Mouse (Mus musculus) heart, embryonic 13.5 days (tissue): ENCODE results near the gene BC035947. TPM values are rescaled to one million over a fixed set of nuclear protein-coding genes. Genes with fewer than 3 reads are reported as not detected.
A peak's percentile ranks its signal among the peaks of the same experiment; 100 is the strongest.
"Not testable (repeated sequence)": the region's sequence is repeated elsewhere in the genome, so short reads cannot be mapped to it uniquely, and the experiment has no call there.

ENCODE experiments used
- ATAC-seq: fragments of 200-750 bp; cut with Nextera tagmentation; 2 replicates; pipeline ENCODE4 v1.8.0; 2017; ENCODE audit warnings: moderate TSS enrichment; ENCODE audit not compliant: insufficient number of reproducible peaks, low FRiP score, low TSS enrichment; ENCODE audit errors: extremely low read depth
- H3K27ac ChIP-seq: fragments of 300-500 bp; sonication (generic); replicated peaks from 2 replicates; pipeline ENCODE4 v1.5.1; 2015; ENCODE audit warnings: moderate library complexity, mild to moderate bottlenecking, inconsistent platforms
- H3K27me3 ChIP-seq: fragments of 300-500 bp; sonication (generic); replicated peaks from 2 replicates; pipeline ENCODE4 v1.6.1; 2015; ENCODE audit warnings: mild to moderate bottlenecking, inconsistent platforms
- H3K36me3 ChIP-seq: fragments of 300-500 bp; sonication (generic); 2 replicates; pipeline ENCODE4 v1.6.1; 2015; ENCODE audit warnings: mild to moderate bottlenecking, inconsistent platforms
- H3K4me1 ChIP-seq: fragments of 300-500 bp; sonication (generic); 2 replicates; pipeline ENCODE4 v1.6.1; 2015; ENCODE audit warnings: inconsistent platforms
- H3K4me2 ChIP-seq: fragments of 300-500 bp; sonication (generic); 2 replicates; pipeline ENCODE4 v1.6.1; 2015; ENCODE audit warnings: inconsistent platforms, mild to moderate bottlenecking, moderate library complexity
- H3K4me3 ChIP-seq: fragments of 300-500 bp; sonication (generic); 2 replicates; pipeline ENCODE4 v1.5.1; 2015; ENCODE audit warnings: moderate library complexity, mild to moderate bottlenecking, inconsistent platforms
- H3K9ac ChIP-seq: fragments of 300-500 bp; sonication (generic); 2 replicates; pipeline ENCODE4 v1.6.1; 2015; ENCODE audit warnings: inconsistent platforms, mild to moderate bottlenecking, moderate library complexity
- H3K9me3 ChIP-seq: fragments of 300-500 bp; sonication (generic); 2 replicates; pipeline ENCODE4 v1.6.1; 2016; ENCODE audit warnings: inconsistent platforms
- WGBS: fragments of 180-500 bp; shearing (Covaris S2); methylation state at CpG from one replicate; pipeline ENCODE4 v1.1.7; 2015; ENCODE audit warnings: mixed read lengths; 5-methylcytosine and 5-hydroxymethylcytosine counted together
- polyA plus RNA-seq: library from polyadenylated mRNA; unstranded; fragments of >200 nt; fragmentation: Nextera tagmentation; extraction: Ambion mirVana; gene quantifications from 2 replicates; pipeline ENCODE4 v1.2.1, GENCODE M21; 2015

The BC035947 gene
- 0.07 TPM in 1 of 2 replicates, not detected in the other for polyA plus RNA-seq

DNA sequence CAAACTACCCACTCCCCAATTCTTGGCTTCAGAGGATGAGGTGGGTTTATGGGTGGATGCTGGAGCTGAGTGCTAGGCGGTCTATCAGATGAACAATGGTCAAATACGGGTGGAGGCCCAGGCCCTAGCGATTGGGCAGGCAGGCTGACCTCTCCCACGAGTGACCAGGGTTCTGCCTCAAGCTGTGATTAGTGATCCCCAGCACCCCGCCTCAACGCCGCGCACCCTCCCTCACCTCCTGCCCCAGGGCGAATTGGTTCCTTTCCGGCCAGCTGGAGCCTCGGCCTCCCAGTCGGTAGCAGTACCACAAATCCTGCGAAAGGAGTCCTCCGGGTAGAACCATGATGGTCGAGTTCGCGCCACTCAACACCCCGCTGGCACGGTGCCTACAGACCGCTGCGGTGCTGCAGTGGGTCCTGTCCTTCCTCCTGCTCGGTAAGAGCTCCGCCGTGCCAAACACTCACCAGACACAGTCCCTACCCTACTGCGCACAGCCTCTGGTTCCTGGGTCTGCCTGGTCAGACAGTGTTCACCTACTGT, at the start of gene BC035947:
Gene BC035947 (minus strand): TSS at position 538 of the 540 bp plus-strand sequence.
- ATAC-seq, result no peak

DNA sequence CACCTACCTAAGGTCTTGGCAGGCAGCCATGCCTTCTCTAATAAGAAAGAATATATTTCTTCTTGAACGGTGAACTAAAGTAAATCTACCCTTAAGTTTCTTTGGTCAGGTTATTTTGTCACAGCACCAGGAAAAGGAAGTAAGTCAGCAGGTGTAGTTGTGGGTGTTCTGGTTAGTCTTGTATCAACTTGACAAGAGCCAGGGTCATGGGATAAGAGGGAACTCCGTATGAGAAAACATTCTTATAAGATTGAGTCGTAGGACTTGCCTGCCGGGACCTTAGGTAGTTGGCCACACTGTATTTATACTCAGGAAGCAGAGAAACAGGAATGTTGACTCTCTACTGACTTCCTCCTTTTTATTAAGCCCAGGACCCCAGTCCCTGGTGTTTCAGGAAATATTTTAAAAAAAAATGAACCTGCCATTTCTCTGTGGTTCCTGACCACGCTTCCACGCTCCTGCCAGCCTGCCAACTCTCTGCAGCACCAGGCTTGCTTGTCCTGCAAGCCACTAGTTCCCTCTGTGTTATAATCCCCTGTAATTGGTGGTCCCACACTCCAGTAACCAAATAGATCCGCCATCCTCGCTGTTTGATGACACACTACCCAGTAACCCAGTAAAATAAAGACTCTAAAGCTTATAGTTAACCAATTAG, 42.2 kb upstream of the BC035947 start:
- Histone ChIP-seq H3K4me1 (0 out of 2 replicates have a peak, but pooled peaks cover 5% of the 10 kb centered on the region), H3K9ac (no peak overlapping the region)
- 51% methylated on average over 8 of the region's 8 CpGs for WGBS

More for the DNA sequence above, at the start of gene BC035947:
- Histone ChIP-seq H3K36me3 (no peaks in the 10 kb centered on the region), H3K4me2 (peak within 1 kb of the TSS; percentile 74), H3K9ac (peak within 1 kb of the TSS; percentile 67), H3K27me3 (peaks cover 15% of the 10 kb centered on the region), H3K9me3 (no peaks in the 10 kb centered on the region), H3K27ac (no peak within 1 kb of the TSS), H3K4me3 (peak within 1 kb of the TSS; percentile 48), H3K4me1 (peaks cover 5% of the 10 kb centered on the region; the same call in 1 of the 2 replicates)
- WGBS, result 2% methylated on average over 25 of the region's 25 CpGs

DNA sequence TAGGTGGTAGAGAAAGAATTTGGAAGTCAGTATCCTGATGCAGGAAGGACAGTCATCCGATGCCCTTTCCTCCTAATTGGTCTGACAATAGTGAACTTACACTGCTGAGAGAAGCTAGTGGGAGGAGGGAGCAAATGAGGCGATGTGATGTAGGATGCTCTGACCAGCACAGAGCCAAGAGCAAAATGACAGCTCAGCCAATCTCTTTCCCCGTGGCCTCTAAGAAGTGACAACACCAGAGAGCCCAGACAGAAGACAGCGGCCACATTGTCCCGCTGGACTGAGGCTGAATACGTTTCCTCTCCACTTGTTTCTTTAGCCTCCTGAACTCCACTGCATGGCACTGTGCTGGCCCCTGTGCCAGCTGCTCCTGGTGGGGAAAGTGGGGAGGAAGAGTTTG, 37.0 kb upstream of the BC035947 start:
- H3K4me3 ChIP-seq, result no peak overlapping the region
- H3K27ac ChIP-seq, result no peak overlapping the region
- H3K36me3 ChIP-seq, result no peaks in the 10 kb centered on the region
- no peak overlapping the region for H3K9ac ChIP-seq
- H3K9me3 ChIP-seq, result no peaks in the 10 kb centered on the region
- H3K4me2 ChIP-seq, result no peak overlapping the region
- 0 out of 2 replicates have a peak, but pooled peaks cover 10% of the 10 kb centered on the region for H3K4me1 ChIP-seq
- no peak for ATAC-seq
- no peaks in the 10 kb centered on the region for H3K27me3 ChIP-seq
- 24% methylated on average over 6 of the region's 6 CpGs for WGBS

More for the DNA sequence above, 42.2 kb upstream of the BC035947 start:
- no peak overlapping the region; the same call in 1 of the 2 replicates for H3K27ac ChIP-seq
- no peak overlapping the region for H3K4me2 ChIP-seq
- ATAC-seq, result no peak
- peaks cover 9% of the 10 kb centered on the region; the same call in 1 of the 2 replicates for H3K9me3 ChIP-seq
- H3K36me3 ChIP-seq, result no peaks in the 10 kb centered on the region
- no peak overlapping the region for H3K4me3 ChIP-seq
- no peaks in the 10 kb centered on the region for H3K27me3 ChIP-seq

DNA sequence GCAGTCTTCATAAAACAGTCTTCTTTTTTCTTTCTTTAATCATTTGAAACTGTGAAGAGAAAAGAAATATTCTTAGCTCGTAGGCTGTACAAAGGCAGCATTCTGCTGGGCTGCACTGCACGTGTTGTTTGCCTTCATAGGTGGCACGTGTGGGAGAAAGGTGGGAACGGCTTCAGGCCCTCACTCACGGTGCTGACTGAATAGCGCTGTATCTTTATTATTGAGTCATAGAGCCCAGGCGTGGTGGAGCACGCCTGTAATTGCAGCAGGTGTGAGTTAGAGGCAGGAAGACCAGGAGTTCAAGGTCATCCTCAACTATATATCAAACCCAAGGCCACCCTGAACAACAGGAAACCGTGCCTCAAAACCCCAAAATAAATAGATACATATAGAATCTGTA, 34.3 kb upstream of the BC035947 start:
- H3K9me3 ChIP-seq, result no peaks in the 10 kb centered on the region
- H3K36me3 ChIP-seq, result no peaks in the 10 kb centered on the region
- no peak overlapping the region for H3K9ac ChIP-seq
- no peak overlapping the region for H3K27ac ChIP-seq
- H3K27me3 ChIP-seq, result no peaks in the 10 kb centered on the region
- WGBS, result 81% methylated on average over 9 of the region's 9 CpGs
- no peak for ATAC-seq
- no peak overlapping the region for H3K4me2 ChIP-seq
- H3K4me3 ChIP-seq, result no peak overlapping the region
- 0 out of 2 replicates have a peak, but pooled peaks cover 10% of the 10 kb centered on the region for H3K4me1 ChIP-seq

DNA sequence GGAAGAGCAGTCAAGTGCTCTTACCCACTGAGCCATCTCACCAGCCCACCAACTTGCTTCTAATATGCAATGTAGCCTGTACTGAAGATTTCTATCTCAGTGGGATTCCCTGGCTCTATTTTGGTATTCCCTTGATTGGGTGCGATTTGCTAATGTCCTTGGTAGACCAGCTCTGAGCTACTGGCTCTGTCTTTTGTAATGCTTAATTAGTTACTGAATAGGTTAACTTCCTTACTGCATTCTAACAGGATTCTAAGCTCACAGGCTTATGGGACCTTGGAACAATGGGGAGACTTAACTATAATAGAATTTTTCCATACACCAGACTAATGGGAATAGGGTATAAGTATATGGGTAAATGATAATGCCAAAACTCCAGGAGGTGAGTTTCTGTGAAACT, 31.7 kb upstream of the BC035947 start:
- H3K9ac ChIP-seq, H3K4me3 ChIP-seq, H3K4me2 ChIP-seq, H3K4me1 ChIP-seq, ATAC-seq, H3K27me3 ChIP-seq, H3K36me3 ChIP-seq, H3K27ac ChIP-seq, H3K9me3 ChIP-seq: not testable (repeated sequence)
- 79% methylated on average over 1 of the region's 1 CpGs for WGBS

DNA sequence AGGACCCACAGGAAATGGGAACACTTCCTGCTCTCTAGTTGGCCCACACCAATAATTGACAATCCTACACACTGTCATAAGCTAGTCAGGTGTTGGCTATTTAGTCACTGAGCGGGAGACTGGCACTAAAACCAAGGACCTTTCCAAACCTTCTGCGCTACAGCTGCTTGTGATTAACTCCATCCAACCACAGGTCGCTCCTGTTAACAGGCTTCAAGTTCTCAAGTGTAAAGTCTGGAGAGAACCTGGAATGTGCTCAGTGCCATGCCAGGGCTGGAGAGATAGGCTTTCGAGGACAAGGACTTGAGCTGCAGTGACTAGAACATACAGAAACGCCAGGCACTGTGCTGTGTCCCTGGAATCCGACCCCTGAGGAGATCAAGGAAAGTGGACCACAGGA, 27.2 kb upstream of the BC035947 start:
- Histone ChIP-seq H3K9me3 (no peaks in the 10 kb centered on the region), H3K27ac (0 out of 2 replicates have a peak overlapping the region, but pooled peaks have one; percentile 2), H3K4me3 (no peak overlapping the region), H3K4me1 (peaks cover 17% of the 10 kb centered on the region), H3K36me3 (no peaks in the 10 kb centered on the region), H3K9ac (no peak overlapping the region), H3K27me3 (0 out of 2 replicates have a peak, but pooled peaks cover 3% of the 10 kb centered on the region), H3K4me2 (no peak overlapping the region)
- WGBS, result 42% methylated on average over 6 of the region's 6 CpGs
- no peak for ATAC-seq

DNA sequence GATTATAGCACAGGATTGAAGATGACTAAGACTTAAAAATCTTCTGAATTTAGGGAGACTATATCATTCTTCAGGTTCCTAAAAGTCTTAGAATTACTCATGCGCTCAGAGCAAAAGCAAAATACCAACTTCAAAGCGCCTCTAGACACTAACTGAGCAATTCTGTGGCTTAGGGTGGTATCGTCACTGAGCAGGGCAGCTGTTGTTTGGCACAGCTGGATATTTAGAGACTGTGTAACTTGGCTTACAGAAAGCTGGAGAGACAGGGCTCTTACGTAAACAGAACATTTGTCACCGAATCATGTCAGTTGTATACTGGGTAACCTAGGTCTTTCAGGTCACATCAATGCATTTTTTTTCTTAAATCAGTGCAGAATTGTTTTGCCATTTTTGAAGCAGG, 26.4 kb upstream of the BC035947 start:
- Histone ChIP-seq H3K4me1 (peaks cover 17% of the 10 kb centered on the region), H3K36me3 (no peaks in the 10 kb centered on the region), H3K9ac (no peak overlapping the region), H3K4me3 (no peak overlapping the region), H3K4me2 (no peak overlapping the region), H3K9me3 (no peaks in the 10 kb centered on the region), H3K27ac (no peak overlapping the region), H3K27me3 (0 out of 2 replicates have a peak, but pooled peaks cover 3% of the 10 kb centered on the region)
- ATAC-seq, result no peak
- 79% methylated on average over 5 of the region's 5 CpGs for WGBS

DNA sequence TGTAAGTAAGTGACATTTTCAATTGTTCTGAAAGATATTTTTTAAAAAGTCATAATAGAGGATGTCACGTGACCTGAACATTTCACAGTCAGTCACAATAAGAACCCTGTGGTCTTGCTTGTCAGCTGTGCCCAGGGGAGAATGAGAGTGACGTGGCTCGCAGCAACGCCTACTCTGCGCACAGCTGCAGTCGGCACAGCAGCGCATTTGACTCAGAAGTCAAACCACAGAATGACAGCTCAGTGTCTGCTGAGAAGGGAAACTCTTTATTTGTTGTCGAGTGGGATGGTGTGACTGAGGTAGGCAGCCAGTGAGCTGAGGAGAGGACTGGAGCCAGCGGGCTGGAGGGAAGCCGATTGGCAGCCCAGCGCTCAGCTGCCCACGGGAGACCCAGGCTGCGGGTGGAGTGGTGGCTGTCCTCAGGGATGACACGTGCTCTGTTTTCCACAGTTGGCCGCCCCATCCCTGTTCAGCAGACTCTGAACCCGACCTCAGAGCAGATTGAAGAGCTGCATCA, 25.6 kb upstream of the BC035947 start:
- Histone ChIP-seq H3K9me3 (no peaks in the 10 kb centered on the region), H3K27ac (0 out of 2 replicates have a peak overlapping the region, but pooled peaks have one; percentile 21), H3K4me2 (peak overlapping the region; percentile 72), H3K9ac (peak overlapping the region; percentile 73), H3K4me3 (peak overlapping the region; percentile 46), H3K4me1 (peaks cover 17% of the 10 kb centered on the region), H3K36me3 (no peaks in the 10 kb centered on the region), H3K27me3 (0 out of 2 replicates have a peak, but pooled peaks cover 3% of the 10 kb centered on the region)
- 23% methylated on average over 16 of the region's 16 CpGs for WGBS
- ATAC-seq, result no peak

DNA sequence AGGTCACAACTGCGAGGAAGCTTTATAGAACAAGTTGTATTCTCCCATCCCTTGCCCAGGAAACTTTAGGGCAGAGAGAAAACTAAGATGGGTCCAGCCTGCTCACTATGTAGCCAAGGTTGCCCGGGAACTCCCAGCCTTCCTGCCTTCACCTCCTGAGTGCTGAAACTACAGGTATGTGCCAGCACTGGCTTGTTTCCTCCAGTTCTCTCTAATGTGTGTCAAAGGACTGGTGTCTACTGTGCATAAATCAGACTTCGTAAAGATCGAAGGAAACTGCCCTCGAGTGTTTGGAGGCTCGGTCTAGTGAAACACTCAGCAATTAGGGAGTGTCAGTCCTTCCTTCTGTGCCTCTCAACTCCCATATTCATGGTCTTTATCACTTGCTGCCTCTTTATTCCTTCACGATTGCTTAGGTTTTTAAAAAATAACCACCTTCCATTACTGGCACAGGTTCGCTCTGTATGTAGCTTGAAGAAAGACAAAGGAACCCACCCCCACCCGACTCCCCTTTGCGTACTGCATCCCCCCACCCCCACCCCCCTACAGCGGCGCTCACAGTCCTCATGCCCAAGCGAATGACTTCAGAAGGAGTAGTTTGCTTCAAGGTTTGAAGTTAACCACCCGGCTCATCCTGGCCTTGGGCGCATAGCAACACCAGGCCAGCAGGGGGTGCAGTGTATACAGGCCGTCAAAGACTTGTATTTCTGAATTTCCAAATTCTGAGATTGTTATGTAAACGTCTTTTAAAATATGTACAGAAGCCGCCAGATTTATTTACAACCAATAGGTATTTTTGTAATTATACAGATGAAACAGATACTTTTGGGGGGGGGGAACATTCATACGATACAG, 24.6 kb upstream of the BC035947 start:
- ATAC-seq, result no peak
- peak overlapping the region; percentile 46 for H3K4me3 ChIP-seq
- H3K27ac ChIP-seq, result no peak overlapping the region
- H3K4me1 ChIP-seq, result peaks cover 17% of the 10 kb centered on the region
- H3K9me3 ChIP-seq, result no peaks in the 10 kb centered on the region
- H3K4me2 ChIP-seq, result peak overlapping the region; percentile 72
- 33% methylated on average over 19 of the region's 19 CpGs for WGBS
- no peaks in the 10 kb centered on the region for H3K36me3 ChIP-seq
- H3K9ac ChIP-seq, result no peak overlapping the region
- 0 out of 2 replicates have a peak, but pooled peaks cover 3% of the 10 kb centered on the region for H3K27me3 ChIP-seq

DNA sequence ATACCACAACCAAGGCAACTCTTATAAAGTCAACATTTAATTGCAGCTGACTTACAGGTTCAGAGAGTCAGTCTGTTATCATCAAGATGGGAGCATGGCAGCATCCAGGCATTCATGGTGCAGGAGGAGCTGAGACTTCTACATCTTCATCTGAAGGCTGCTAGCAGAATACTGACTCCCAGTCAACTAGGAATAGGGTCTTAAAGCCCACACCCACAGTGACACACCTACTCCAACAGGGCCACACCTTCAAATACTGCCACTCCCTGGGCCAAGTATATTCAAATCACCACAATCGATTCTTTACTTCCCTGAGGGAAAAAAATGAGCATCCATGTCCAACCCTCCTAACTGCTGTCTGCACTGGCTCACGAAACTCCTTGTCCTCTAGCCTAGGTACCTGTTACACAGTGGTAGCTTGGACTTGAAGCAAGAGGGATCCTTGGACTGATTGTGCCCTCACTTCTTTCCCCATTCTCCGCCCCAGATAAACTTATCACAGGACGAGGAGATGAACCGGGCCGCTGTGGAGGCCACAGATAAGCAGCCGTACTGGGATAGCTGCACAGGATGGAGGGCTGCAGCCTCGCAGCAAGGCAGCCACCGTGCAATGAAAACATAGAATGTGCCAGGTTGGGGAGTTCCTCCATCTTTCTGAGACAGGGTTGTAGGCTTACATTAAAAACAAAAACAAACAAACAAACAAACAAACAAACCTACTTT, 22.6 kb upstream of the BC035947 start:
- H3K36me3 ChIP-seq, result no peaks in the 10 kb centered on the region
- H3K4me1 ChIP-seq, result peaks cover 17% of the 10 kb centered on the region
- H3K9ac ChIP-seq, result no peak overlapping the region
- H3K27me3 ChIP-seq, result 0 out of 2 replicates have a peak, but pooled peaks cover 3% of the 10 kb centered on the region
- no peak overlapping the region for H3K27ac ChIP-seq
- no peak overlapping the region for H3K4me2 ChIP-seq
- no peak overlapping the region for H3K4me3 ChIP-seq
- H3K9me3 ChIP-seq, result no peaks in the 10 kb centered on the region
- ATAC-seq, result no peak
- WGBS, result 41% methylated on average over 9 of the region's 9 CpGs
